Mouse (Mus musculus): ENCODE measurements around the gene Coq5. TPM values are rescaled to one million over a fixed set of nuclear protein-coding genes. Genes with fewer than 3 reads are reported as not detected.

Gene Coq5
- 39.2 and 40.7 TPM in 2 replicates for polyA plus RNA-seq (2014; fragmentation: Nextera tagmentation; extraction: Ambion mirVana)

GRCm38 (mm10) chr5:115279226-115280049 is at the start of gene Coq5:
TSS of gene Coq5 (plus strand) at chr5:115279666.
- peak within 1 kb of the TSS; percentile 88 for H3K4me2 ChIP-seq
- H3K36me3 ChIP-seq (ENCODE audit: insufficient read depth), result peaks cover 16% of the 10 kb centered on the region
- TF ChIP-seq CTCF (IDR thresholded peaks at IDR 0.05; ENCODE audit: low read depth), result no peak
- 4% methylated on average over 45 of the region's 45 CpGs for WGBS
- DNase-seq (peak; percentile 91), ATAC-seq (ENCODE audit: insufficient read depth) (peak; percentile 82)
- peak within 1 kb of the TSS; percentile 76 for H3K9ac ChIP-seq
- H3K4me3 ChIP-seq (ENCODE audit: low read depth, low read length), result peak within 1 kb of the TSS; percentile 96
- H3K9me3 ChIP-seq (ENCODE audit: low read depth, low read length), result no peaks in the 10 kb centered on the region
- H3K27ac ChIP-seq (ENCODE audit: low read depth), result peak within 1 kb of the TSS; percentile 42; the same call in 1 of the 2 replicates
- H3K4me1 ChIP-seq (ENCODE audit: insufficient read depth), result peaks cover 5% of the 10 kb centered on the region
- H3K27me3 ChIP-seq (ENCODE audit: insufficient read depth, low read length), result no peaks in the 10 kb centered on the region

GRCm38 (mm10) chr5:115230830-115231551 is 48.5 kb upstream of the Coq5 start:
- H3K9ac ChIP-seq, result no peak overlapping the region
- ATAC-seq (ENCODE audit: insufficient read depth) (no peak; the same call in 1 of the 2 replicates), DNase-seq (no peak)
- peaks cover 13% of the 10 kb centered on the region for H3K27me3 ChIP-seq (ENCODE audit: insufficient read depth, low read length)
- WGBS, result 56% methylated on average over 15 of the region's 15 CpGs
- no peaks in the 10 kb centered on the region for H3K9me3 ChIP-seq (ENCODE audit: low read depth, low read length)
- no peak overlapping the region for H3K27ac ChIP-seq (ENCODE audit: low read depth)
- H3K4me1 ChIP-seq (ENCODE audit: insufficient read depth), result no peaks in the 10 kb centered on the region
- no peak for TF ChIP-seq CTCF (IDR thresholded peaks at IDR 0.05; ENCODE audit: low read depth)
- no peak overlapping the region for H3K4me3 ChIP-seq (ENCODE audit: low read depth, low read length)
- no peaks in the 10 kb centered on the region for H3K36me3 ChIP-seq (ENCODE audit: insufficient read depth)
- no peak overlapping the region for H3K4me2 ChIP-seq

GRCm38 (mm10) chr5:115231552-115232120 is 47.8 kb upstream of the Coq5 start:
- Histone ChIP-seq H3K27me3 (ENCODE audit: insufficient read depth, low read length) (peaks cover 13% of the 10 kb centered on the region), H3K9me3 (ENCODE audit: low read depth, low read length) (no peaks in the 10 kb centered on the region), H3K9ac (no peak overlapping the region), H3K27ac (ENCODE audit: low read depth) (no peak overlapping the region), H3K4me2 (no peak overlapping the region), H3K36me3 (ENCODE audit: insufficient read depth) (no peaks in the 10 kb centered on the region), H3K4me1 (ENCODE audit: insufficient read depth) (no peaks in the 10 kb centered on the region), H3K4me3 (ENCODE audit: low read depth, low read length) (no peak overlapping the region)
- DNase-seq, result no peak
- no peak for ATAC-seq (ENCODE audit: insufficient read depth)
- TF ChIP-seq CTCF (IDR thresholded peaks at IDR 0.05; ENCODE audit: low read depth), result no peak
- WGBS, result 29% methylated on average over 16 of the region's 16 CpGs

GRCm38 (mm10) chr5:115232516-115232915 is 47.0 kb upstream of the Coq5 start:
- H3K4me1 ChIP-seq (ENCODE audit: insufficient read depth), result no peaks in the 10 kb centered on the region
- DNase-seq (no peak), ATAC-seq (ENCODE audit: insufficient read depth) (no peak)
- H3K4me3 ChIP-seq (ENCODE audit: low read depth, low read length), result no peak overlapping the region
- peaks cover 13% of the 10 kb centered on the region for H3K27me3 ChIP-seq (ENCODE audit: insufficient read depth, low read length)
- no peak overlapping the region for H3K4me2 ChIP-seq
- no peaks in the 10 kb centered on the region for H3K36me3 ChIP-seq (ENCODE audit: insufficient read depth)
- H3K9me3 ChIP-seq (ENCODE audit: low read depth, low read length), result no peaks in the 10 kb centered on the region
- 49% methylated on average over 6 of the region's 6 CpGs for WGBS
- H3K9ac ChIP-seq, result no peak overlapping the region
- no peak overlapping the region for H3K27ac ChIP-seq (ENCODE audit: low read depth)
- no peak for TF ChIP-seq CTCF (IDR thresholded peaks at IDR 0.05; ENCODE audit: low read depth)

- Histone ChIP-seq H3K4me1 (ENCODE audit: insufficient read depth) (no peaks in the 10 kb centered on the region), H3K36me3 (ENCODE audit: insufficient read depth) (no peaks in the 10 kb centered on the region), H3K4me3 (ENCODE audit: low read depth, low read length) (no peak overlapping the region), H3K9me3 (ENCODE audit: low read depth, low read length) (no peaks in the 10 kb centered on the region), H3K9ac (no peak overlapping the region), H3K27me3 (ENCODE audit: insufficient read depth, low read length) (peaks cover 13% of the 10 kb centered on the region), H3K4me2 (no peak overlapping the region), H3K27ac (ENCODE audit: low read depth) (no peak overlapping the region)
- no peak for TF ChIP-seq CTCF (IDR thresholded peaks at IDR 0.05; ENCODE audit: low read depth)
- DNase-seq (no peak), ATAC-seq (ENCODE audit: insufficient read depth) (no peak)
- 82% methylated on average over 14 of the region's 14 CpGs for WGBS
These were observed 46.3 kb upstream of the Coq5 start for GRCm38 (mm10) chr5:115233031-115233780.

GRCm38 (mm10) chr5:115234519-115234918 is 44.9 kb upstream of the Coq5 start:
- 58% methylated on average over 6 of the region's 6 CpGs for WGBS
- no peak overlapping the region for H3K4me2 ChIP-seq

More at GRCm38 (mm10) chr5:115234519-115234918, 44.9 kb upstream of the Coq5 start:
- TF ChIP-seq CTCF (IDR thresholded peaks at IDR 0.05; ENCODE audit: low read depth), result no peak
- H3K9me3 ChIP-seq (ENCODE audit: low read depth, low read length), result no peaks in the 10 kb centered on the region
- H3K9ac ChIP-seq, result no peak overlapping the region
- peaks cover 13% of the 10 kb centered on the region for H3K27me3 ChIP-seq (ENCODE audit: insufficient read depth, low read length)
- ATAC-seq (ENCODE audit: insufficient read depth), result no peak
- no peak overlapping the region for H3K4me3 ChIP-seq (ENCODE audit: low read depth, low read length)
- H3K4me1 ChIP-seq (ENCODE audit: insufficient read depth), result 0 out of 2 replicates have a peak, but pooled peaks cover 4% of the 10 kb centered on the region
- no peak for DNase-seq
- no peak overlapping the region for H3K27ac ChIP-seq (ENCODE audit: low read depth)
- H3K36me3 ChIP-seq (ENCODE audit: insufficient read depth), result 0 out of 2 replicates have a peak, but pooled peaks cover 3% of the 10 kb centered on the region
